Mouse (Mus musculus) Patski (cell line): ENCODE results near the gene Net1. TPM values are rescaled to one million over a fixed set of nuclear protein-coding genes. Genes with fewer than 3 reads are reported as not detected.

Experiments
- ATAC-seq: fragments of 100-300 bp; one replicate; pipeline ENCODE4 v1.8.0; 2021
- CTCF ChIA-PET: fragments of 350-600 bp; sonication (Branson Sonifier 250); formaldehyde crosslinking; loops from one replicate; lab custom pipeline; 2022; ENCODE audit warnings: inconsistent platforms; lab: Charles Lee
- POLR2A ChIA-PET: fragments of 350-600 bp; sonication (Branson Sonifier 250); formaldehyde crosslinking; loops from one replicate; lab custom pipeline; 2022; ENCODE audit warnings: antibody characterized with exemption, inconsistent platforms; lab: Charles Lee
- DNase-seq: peaks from one replicate; pipeline ENCODE4 v3.0.0-alpha.2; 2011; ENCODE audit warnings: low read depth, low spot score
- H3K27me3 ChIP-seq: fragments of 371-371 bp; one replicate; pipeline ENCODE4 v1.5.1; 2021
- CTCF ChIP-seq: fragments of 100-300 bp; IDR thresholded peaks from one replicate; pipeline ENCODE4 v1.5.1; 2021
- in situ Hi-C: fragments of 300-500 bp; cut with MboI; formaldehyde crosslinking; loops from 3 replicates; pipeline ENCODE4 v1.11.1; 2018; ENCODE audit warnings: low pct_unique_long_range_greater_than_20kb, mixed read lengths
- polyA plus RNA-seq: library from polyadenylated mRNA; unstranded; gene quantifications from one replicate; pipeline ENCODE4 v1.2.3, GENCODE M21; 2021

Gene Net1
- 319 TPM for polyA plus RNA-seq

- CTCF ChIA-PET = no interaction called here
- no peak for TF ChIP-seq CTCF
- POLR2A ChIA-PET = interaction anchor here (0.6 kb wide), 1 partner anchor 8 kb away, joined by 3 read pairs; no protein-coding TSS in a partner anchor
- peak; percentile 90 for ATAC-seq
- DNase-seq = peak; percentile 27
- H3K27me3 ChIP-seq = no peaks in the 10 kb centered on the region
- in situ Hi-C loops = no loop called here
Observed at GRCm38 (mm10) chr13:3917571-3918311, at the start of gene Net1, which contains the start of gene Tubal3. Gene Net1, minus strand, starts transcription at chr13:3918220. Gene Tubal3, plus strand, starts transcription at chr13:3918274.

GRCm38 (mm10) chr13:3951198-3951914 lies 33.3 kb upstream of the Net1 start:
- DNase-seq (no peak), ATAC-seq (no peak)
- peaks cover 10% of the 10 kb centered on the region for H3K27me3 ChIP-seq
- peak; percentile 42 for TF ChIP-seq CTCF
- ChIA-PET CTCF (interaction anchor here (1.1 to 1.6 kb wide), 3 partner anchors 9 to 53 kb away, joined by 3 to 4 read pairs (median 4); no protein-coding TSS in a partner anchor), POLR2A (no interaction called here)
- in situ Hi-C loops = loop anchor here (25.0 kb wide), 1 partner anchor 539 kb away; no protein-coding TSS in a partner anchor

DNA sequence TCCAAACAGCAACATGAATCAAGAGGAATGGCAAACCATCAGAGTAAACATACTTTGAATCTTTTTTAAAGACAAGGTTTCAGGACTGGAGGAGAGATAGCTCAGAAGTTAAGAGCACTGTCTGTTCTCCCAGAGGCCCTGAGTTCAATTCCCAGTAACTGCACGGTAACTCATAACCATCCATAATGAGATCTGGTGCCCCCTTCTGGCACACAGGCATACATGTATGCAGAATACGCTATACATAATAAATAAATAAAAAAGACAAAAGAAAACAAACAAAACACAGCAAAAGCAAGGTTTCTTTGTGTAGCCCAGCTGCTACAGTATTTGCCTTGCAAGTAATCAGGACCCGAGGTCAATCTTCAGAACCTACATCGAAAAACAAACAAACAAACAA lies 31.5 kb upstream of the Net1 start:
- peak; percentile 12 for TF ChIP-seq CTCF
- no peak for DNase-seq
- CTCF ChIA-PET = interaction anchor here (0.7 kb wide), 1 partner anchor 15 kb away, joined by 3 read pairs; no protein-coding TSS in a partner anchor
- no peak for ATAC-seq
- peaks cover 20% of the 10 kb centered on the region for H3K27me3 ChIP-seq
- in situ Hi-C loops = no loop called here
- POLR2A ChIA-PET = no interaction called here

DNA sequence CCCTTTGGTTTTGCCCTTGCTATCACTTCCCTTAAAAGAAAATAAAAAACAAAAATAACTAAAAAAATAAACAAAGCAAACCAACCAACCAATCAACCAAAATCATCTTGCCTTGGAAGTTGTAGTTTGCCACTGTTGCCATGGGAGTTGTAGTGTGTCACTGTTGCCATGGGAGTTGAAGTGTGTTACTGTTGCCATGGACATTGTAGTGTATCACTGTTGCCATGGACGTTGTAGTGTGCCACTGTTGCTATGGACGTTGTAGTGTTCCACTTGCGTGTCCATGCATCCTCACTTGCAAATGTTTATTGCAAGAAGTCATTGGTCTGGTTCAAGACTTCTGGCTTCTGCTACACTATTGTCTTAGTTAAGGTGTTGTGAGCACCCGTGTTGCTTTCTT lies 29.2 kb upstream of the Net1 start:
- peaks cover 14% of the 10 kb centered on the region for H3K27me3 ChIP-seq
- CTCF ChIA-PET = interaction anchor here (1.2 kb wide), 1 partner anchor 282 kb away, joined by 4 read pairs; no protein-coding TSS in a partner anchor
- in situ Hi-C loops = no loop called here
- DNase-seq (no peak), ATAC-seq (no peak)
- no peak for TF ChIP-seq CTCF
- POLR2A ChIA-PET = no interaction called here

GRCm38 (mm10) chr13:3945249-3945648 lies 27.2 kb upstream of the Net1 start, which contains the start of gene Ucn3:
Gene Ucn3, minus strand, starts transcription at chr13:3945349.
- TF ChIP-seq CTCF = no peak
- peaks cover 20% of the 10 kb centered on the region for H3K27me3 ChIP-seq
- POLR2A ChIA-PET = interaction anchor here (0.6 kb wide), 1 partner anchor 32 kb away, joined by 3 read pairs; no protein-coding TSS in a partner anchor
- CTCF ChIA-PET = no interaction called here
- DNase-seq (no peak), ATAC-seq (no peak)
- in situ Hi-C loops = no loop called here

GRCm38 (mm10) chr13:3944699-3945098 lies 26.7 kb upstream of the Net1 start:
- CTCF ChIA-PET = no interaction called here
- POLR2A ChIA-PET = no interaction called here
- DNase-seq = no peak
- no peak for ATAC-seq
- in situ Hi-C loops = no loop called here
- peaks cover 20% of the 10 kb centered on the region for H3K27me3 ChIP-seq
- TF ChIP-seq CTCF = no peak

DNA sequence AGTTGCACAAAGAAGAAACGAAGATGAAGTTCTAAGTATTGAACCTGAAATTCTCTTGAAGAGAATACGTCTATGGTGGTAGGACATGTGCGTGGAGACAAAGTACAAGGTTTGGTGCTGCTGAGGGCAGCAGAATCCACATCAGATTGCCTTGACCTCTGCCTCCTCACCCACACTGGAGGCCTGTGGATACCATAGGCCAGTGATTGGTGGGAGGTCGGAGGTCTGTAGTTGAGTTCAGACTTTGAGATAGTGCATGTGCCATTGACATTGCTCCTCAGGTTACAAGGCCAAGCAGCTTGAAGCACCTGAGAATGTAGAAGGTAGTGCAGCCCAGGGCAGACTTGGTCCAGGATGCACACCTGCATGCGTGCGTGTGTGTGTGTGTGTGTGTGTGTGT lies 8.0 kb upstream of the Net1 start:
- TF ChIP-seq CTCF = no peak
- ATAC-seq (no peak), DNase-seq (no peak)
- in situ Hi-C loops = loop anchor here (5.0 kb wide), 1 partner anchor 76 kb away; no protein-coding TSS in a partner anchor
- CTCF ChIA-PET = interaction anchor here (1.3 kb wide), 1 partner anchor 9 kb away, joined by 5 read pairs; no protein-coding TSS in a partner anchor
- POLR2A ChIA-PET = no interaction called here
- peaks cover 12% of the 10 kb centered on the region for H3K27me3 ChIP-seq

DNA sequence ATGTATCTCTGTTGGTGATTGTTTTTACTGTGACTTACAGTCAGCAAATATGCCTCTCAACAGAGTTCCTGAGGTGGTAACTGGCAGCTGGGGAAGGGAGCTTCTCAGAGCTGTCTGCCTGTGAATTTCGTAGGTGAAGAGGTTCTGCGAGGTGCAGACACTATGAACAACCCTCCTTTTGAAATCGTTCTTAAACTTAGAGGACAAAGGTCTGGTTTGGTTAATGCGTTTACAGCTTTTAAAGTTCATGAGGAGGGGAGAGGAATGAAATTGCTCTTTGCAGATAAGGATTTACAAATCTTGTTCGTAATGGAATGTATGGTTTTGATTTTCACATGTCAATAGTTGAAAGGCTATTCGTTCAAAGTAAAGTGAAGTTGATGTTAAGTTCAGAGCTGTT lies 7.6 kb upstream of the Net1 start:
- ATAC-seq = no peak
- no peak for TF ChIP-seq CTCF
- peaks cover 10% of the 10 kb centered on the region for H3K27me3 ChIP-seq
- DNase-seq = no peak
- CTCF ChIA-PET = interaction anchor here (1.3 kb wide), 1 partner anchor 10 kb away, joined by 5 read pairs; no protein-coding TSS in a partner anchor
- POLR2A ChIA-PET = no interaction called here
- in situ Hi-C loops = loop anchor here (5.0 kb wide), 1 partner anchor 77 kb away; no protein-coding TSS in a partner anchor

DNA sequence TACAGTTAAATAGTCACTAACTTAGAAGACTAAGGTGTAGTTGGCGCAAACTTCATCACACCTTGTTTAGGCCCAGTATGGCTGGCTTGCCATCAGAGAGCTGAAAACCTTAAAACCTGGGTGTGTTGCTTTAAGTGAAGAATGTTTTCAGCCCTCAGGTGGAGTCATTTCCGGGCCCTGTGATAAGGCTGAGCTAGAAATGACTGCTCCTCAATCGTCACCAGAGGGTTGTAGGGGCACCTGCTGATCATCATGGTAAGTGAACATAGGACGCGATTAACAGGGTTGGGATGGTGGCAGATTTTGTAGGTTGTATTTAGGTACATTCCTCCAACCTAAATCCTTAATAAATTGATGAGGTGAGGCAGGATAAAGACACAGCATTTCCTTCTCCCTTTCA lies 6.5 kb upstream of the Net1 start:
- ChIA-PET CTCF (no interaction called here), POLR2A (no interaction called here)
- H3K27me3 ChIP-seq = peaks cover 4% of the 10 kb centered on the region
- in situ Hi-C loops = no loop called here
- TF ChIP-seq CTCF = no peak
- DNase-seq (no peak), ATAC-seq (no peak)

DNA sequence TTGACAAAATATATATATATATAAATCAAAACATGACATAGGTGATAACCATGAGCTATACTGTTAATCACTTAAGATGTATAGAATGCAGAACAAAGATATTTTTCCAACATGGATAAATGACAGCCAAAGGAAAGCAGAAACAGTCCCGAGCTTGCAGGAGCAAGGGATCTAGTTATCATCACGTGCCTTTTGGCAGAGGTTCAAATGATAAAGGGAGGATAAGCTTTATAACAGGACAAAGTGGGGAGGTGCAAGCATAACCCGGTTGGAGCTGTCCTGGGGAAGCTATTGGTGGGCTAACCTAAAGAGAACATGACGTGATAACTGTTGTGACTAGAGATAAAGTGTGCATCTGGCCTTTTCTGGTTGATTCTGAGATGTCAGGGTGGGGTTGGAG lies 4.5 kb downstream of the Net1 start:
- H3K27me3 ChIP-seq = no peaks in the 10 kb centered on the region
- ChIA-PET CTCF (interaction anchor here (1.2 to 2.3 kb wide), 5 partner anchors 9 to 248 kb away, joined by 3 to 8 read pairs (median 4); no protein-coding TSS in a partner anchor), POLR2A (interaction anchor here (0.7 kb wide), 1 partner anchor 32 kb away, joined by 3 read pairs; the partner anchor contains the start of gene Ucn3)
- no peak for DNase-seq
- in situ Hi-C loops = no loop called here
- TF ChIP-seq CTCF = no peak
- no peak for ATAC-seq
